In the genomic region with DNA sequence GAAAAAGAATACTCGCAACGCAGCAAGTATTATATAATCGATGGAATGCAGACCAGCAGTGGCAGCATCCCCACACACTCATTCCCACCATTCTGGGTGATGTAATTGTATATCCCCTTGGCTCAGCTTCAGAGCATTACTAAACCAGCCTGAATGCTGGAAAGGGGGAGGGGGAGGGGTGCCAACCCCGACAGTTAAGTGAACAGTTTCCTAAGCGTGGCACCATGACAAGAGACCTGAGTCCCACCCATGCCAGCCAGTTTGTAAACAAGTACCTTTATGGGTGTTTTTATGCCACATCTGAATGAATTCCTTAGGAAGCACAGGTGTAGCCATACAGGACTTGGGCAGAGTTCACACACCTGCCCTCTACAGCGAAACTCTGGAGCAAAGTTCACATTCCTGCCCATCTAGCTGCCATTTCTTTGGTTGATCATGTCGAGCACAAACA, we compare ENCODE assay signal across 7 mouse cellular contexts. TPM values are rescaled to one million over a fixed set of nuclear protein-coding genes. Genes with fewer than 3 reads are reported as not detected.
DNase-seq lines count a peak whose midpoint lies in the region; ATAC-seq lines count a peak whose summit lies in the region.

No protein-coding gene starts in this region.

- H3K4me3 ChIP-seq in embryonic facial prominence, embryonic 15.5 days (replicated peaks) = peak overlapping the region; percentile 11; the same call in 1 of the 2 replicates
- no peak overlapping the region for H3K4me3 ChIP-seq in intestine, embryonic 14.5 days (ENCODE audit: low read depth, low read length)
- no peak overlapping the region for H3K4me3 ChIP-seq in limb, embryonic 11.5 days (ENCODE audit: low read depth, low read length)
- H3K4me3 ChIP-seq in midbrain, embryonic 16.5 days (ENCODE audit: low read depth, low read length) = no peak overlapping the region

- H3K27me3 ChIP-seq in embryonic facial prominence, embryonic 15.5 days = no peaks in the 10 kb centered on the region
- no peaks in the 10 kb centered on the region for H3K27me3 ChIP-seq in intestine, embryonic 14.5 days (replicated peaks; ENCODE audit: control insufficient read depth, insufficient read depth, low read length)
- no peaks in the 10 kb centered on the region for H3K27me3 ChIP-seq in limb, embryonic 11.5 days (ENCODE audit: control insufficient read depth, insufficient read depth, low read length)
- no peaks in the 10 kb centered on the region for H3K27me3 ChIP-seq in midbrain, embryonic 16.5 days (ENCODE audit: control insufficient read depth, insufficient read depth, low read depth, low read length)

- ATAC-seq in embryonic facial prominence, embryonic 15.5 days (ENCODE audit: insufficient number of reproducible peaks, low FRiP score, low TSS enrichment, low read depth) = peak; percentile 80
- ATAC-seq in intestine, embryonic 14.5 days (replicated peaks; ENCODE audit: low FRiP score, low TSS enrichment, low read depth) = peak; percentile 59; the same call in 1 of the 2 replicates
- ATAC-seq in limb, embryonic 11.5 days (ENCODE audit: insufficient number of reproducible peaks, low FRiP score, low TSS enrichment, low read depth) = peak; percentile 35; the same call in 1 of the 2 replicates
- ATAC-seq in midbrain, embryonic 16.5 days = peak; percentile 72

- no peaks in the 10 kb centered on the region for H3K9me3 ChIP-seq in embryonic facial prominence, embryonic 15.5 days (replicated peaks)
- H3K9me3 ChIP-seq in intestine, embryonic 14.5 days (ENCODE audit: control insufficient read depth, low read length) = no peaks in the 10 kb centered on the region
- H3K9me3 ChIP-seq in limb, embryonic 11.5 days (ENCODE audit: control insufficient read depth, low read length) = no peaks in the 10 kb centered on the region
- H3K9me3 ChIP-seq in midbrain, embryonic 16.5 days (replicated peaks; ENCODE audit: control insufficient read depth, low read length, poor library complexity, severe bottlenecking) = no peaks in the 10 kb centered on the region

- peak; percentile 14 for DNase-seq in right cerebral cortex, postnatal 14 days
- no peak for DNase-seq in right cerebral cortex, adult 2 months (ENCODE audit: low spot score in 2 of 2)
- no peak for DNase-seq in intestine, embryonic 14.5 days (ENCODE audit: low spot score)
- DNase-seq in limb, embryonic 11.5 days (ENCODE audit: low spot score) = no peak
- DNase-seq in thymus, postnatal 0 days (ENCODE audit: low spot score) = no peak

- peak overlapping the region; percentile 85 for H3K27ac ChIP-seq in embryonic facial prominence, embryonic 15.5 days (replicated peaks)
- peak overlapping the region; percentile 91 for H3K27ac ChIP-seq in intestine, embryonic 14.5 days (ENCODE audit: low read depth)
- H3K27ac ChIP-seq in limb, embryonic 11.5 days (replicated peaks; ENCODE audit: low read depth, low read length) = no peak overlapping the region
- no peak overlapping the region for H3K27ac ChIP-seq in midbrain, embryonic 16.5 days (ENCODE audit: low read length)

- H3K36me3 ChIP-seq in embryonic facial prominence, embryonic 15.5 days = no peaks in the 10 kb centered on the region
- no peaks in the 10 kb centered on the region for H3K36me3 ChIP-seq in intestine, embryonic 14.5 days (ENCODE audit: control insufficient read depth, insufficient read depth, low read length)
- no peaks in the 10 kb centered on the region for H3K36me3 ChIP-seq in limb, embryonic 11.5 days (ENCODE audit: control insufficient read depth, insufficient read depth, low read length)
- H3K36me3 ChIP-seq in midbrain, embryonic 16.5 days (ENCODE audit: control insufficient read depth, insufficient read depth, low read length) = no peaks in the 10 kb centered on the region

- H3K4me2 ChIP-seq in embryonic facial prominence, embryonic 15.5 days (replicated peaks) = peak overlapping the region; percentile 45
- H3K4me2 ChIP-seq in intestine, embryonic 14.5 days (ENCODE audit: low read length) = peak overlapping the region; percentile 30
- H3K4me2 ChIP-seq in limb, embryonic 11.5 days (ENCODE audit: low read depth, severe bottlenecking) = no peak overlapping the region
- peak overlapping the region; percentile 43 for H3K4me2 ChIP-seq in midbrain, embryonic 16.5 days (ENCODE audit: low read length)

- no peak overlapping the region for H3K9ac ChIP-seq in embryonic facial prominence, embryonic 15.5 days
- H3K9ac ChIP-seq in intestine, embryonic 14.5 days (ENCODE audit: low read length) = no peak overlapping the region
- H3K9ac ChIP-seq in limb, embryonic 11.5 days (ENCODE audit: low read length) = no peak overlapping the region
- peak overlapping the region; percentile 37; the same call in 1 of the 2 replicates for H3K9ac ChIP-seq in midbrain, embryonic 16.5 days (ENCODE audit: low read depth, low read length)

- H3K4me1 ChIP-seq in embryonic facial prominence, embryonic 15.5 days = peaks cover 34% of the 10 kb centered on the region
- H3K4me1 ChIP-seq in intestine, embryonic 14.5 days (replicated peaks; ENCODE audit: control insufficient read depth, insufficient read depth, low read length) = peaks cover 30% of the 10 kb centered on the region
- peaks cover 16% of the 10 kb centered on the region for H3K4me1 ChIP-seq in limb, embryonic 11.5 days (ENCODE audit: control insufficient read depth, insufficient read depth, low read length)
- H3K4me1 ChIP-seq in midbrain, embryonic 16.5 days (ENCODE audit: control insufficient read depth, insufficient read depth, low read length) = peaks cover 15% of the 10 kb centered on the region

- 18% methylated on average over 7 of the region's 7 CpGs for WGBS in embryonic facial prominence, embryonic 15.5 days
- WGBS in intestine, embryonic 14.5 days = 7% methylated on average over 7 of the region's 7 CpGs
- WGBS in limb, embryonic 11.5 days = 67% methylated on average over 7 of the region's 7 CpGs
- WGBS in midbrain, embryonic 16.5 days = 54% methylated on average over 7 of the region's 7 CpGs

RNA-seq across cellular contexts. Expression of a gene that starts 53.0 kb away (rescaled TPM):
- polyA plus RNA-seq in embryonic facial prominence, embryonic 15.5 days (2015; fragmentation: Nextera tagmentation; extraction: Ambion mirVana) = 11.8 and 11.9 TPM in 2 replicates
- polyA plus RNA-seq in intestine, embryonic 14.5 days (2014; fragmentation: Nextera tagmentation; extraction: Ambion mirVana) = 12.3 and 14.2 TPM in 2 replicates
- 11.8 and 11.9 TPM in 2 replicates for polyA plus RNA-seq in limb, embryonic 11.5 days (2014; fragmentation: Nextera tagmentation; extraction: Ambion mirVana)
- polyA plus RNA-seq in midbrain, embryonic 16.5 days (2015; fragmentation: Nextera tagmentation; extraction: Ambion mirVana) = 1.4 and 2.1 TPM in 2 replicates
- polyA plus RNA-seq in thymus, postnatal 0 days (2015; fragmentation: Nextera tagmentation; extraction: Ambion mirVana) = 5.2 and 5.6 TPM in 2 replicates

Comparison
In these comparisons a context has a peak if more than half of its experiments do, and no peak if none do; other contexts are left out.
1. H3K27ac ChIP-seq: peak in embryonic facial prominence, embryonic 15.5 days (single experiment) and intestine, embryonic 14.5 days (single experiment); none in limb, embryonic 11.5 days (single experiment) and midbrain, embryonic 16.5 days (single experiment).
2. Peak in every context shown above with its lines, with median percentiles within 50 percentile points of each other: ATAC-seq.